Mouse (Mus musculus): Measurements from ENCODE around the gene March9.
A peak's percentile ranks its signal among the peaks of the same experiment; 100 is the strongest.
"Not testable (repeated sequence)": the region's sequence is repeated elsewhere in the genome, so short reads cannot be mapped to it uniquely, and the experiment has no call there.

Gene March9

DNA sequence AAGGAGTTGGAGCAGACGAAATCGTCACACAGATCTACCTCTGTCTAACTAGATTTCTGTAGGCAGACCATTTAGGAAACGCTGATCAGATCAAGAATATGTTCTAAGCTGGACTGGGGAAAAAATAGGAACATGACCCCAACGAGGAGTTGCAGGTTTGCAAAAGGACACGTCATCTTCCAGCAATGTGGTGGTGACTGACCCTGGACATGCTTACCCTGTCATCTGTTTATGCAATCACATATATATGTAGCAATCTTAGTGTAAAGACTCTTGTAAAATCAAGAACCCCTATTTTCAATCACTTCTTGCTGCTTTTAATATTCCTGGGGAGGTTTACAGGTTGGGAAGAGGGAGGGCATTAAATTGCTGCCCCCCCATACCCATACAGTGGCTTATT, 2.5 kb upstream of the March9 start:
- DNase-seq, result no peak

DNA sequence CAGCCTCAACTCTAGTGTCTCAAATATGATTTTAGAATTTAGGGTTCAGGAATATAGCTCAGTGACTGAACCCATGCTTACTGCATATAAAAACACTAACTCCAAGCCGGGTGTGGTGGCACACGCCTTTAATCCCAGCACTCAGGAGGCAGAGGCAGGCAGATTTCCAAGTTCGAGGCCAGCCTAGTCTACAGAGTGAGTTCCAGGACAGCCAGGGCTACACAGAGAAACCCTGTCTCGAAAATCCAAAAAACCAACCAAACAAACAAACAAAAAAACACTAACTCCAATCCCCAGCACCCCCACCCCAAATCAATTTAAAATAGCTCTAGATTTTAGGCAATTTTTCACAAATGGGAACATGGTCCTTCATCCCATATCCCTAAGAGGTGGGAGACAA, 2.1 kb upstream of the March9 start:
- not testable (repeated sequence) for DNase-seq

DNA sequence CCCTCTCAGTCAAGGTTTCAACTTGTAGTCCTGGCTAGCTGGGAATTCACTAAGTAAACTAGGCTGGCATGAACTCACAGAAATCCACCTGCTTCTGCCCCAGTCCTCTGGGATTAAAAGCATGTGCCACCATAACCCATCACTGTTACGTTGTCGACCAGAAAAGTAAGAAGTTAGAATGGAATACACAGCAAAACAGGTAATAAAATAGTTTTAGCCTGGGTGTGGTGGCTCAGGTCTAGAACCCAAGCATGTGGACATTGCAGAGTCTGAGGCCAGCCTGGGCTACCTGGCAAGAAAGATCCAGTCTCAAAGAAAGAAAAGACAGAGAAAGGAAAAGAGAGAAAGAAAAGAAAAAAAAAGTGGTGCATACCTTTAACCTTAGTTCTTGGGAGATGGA, 1.5 kb upstream of the March9 start:
- no peak for DNase-seq

DNA sequence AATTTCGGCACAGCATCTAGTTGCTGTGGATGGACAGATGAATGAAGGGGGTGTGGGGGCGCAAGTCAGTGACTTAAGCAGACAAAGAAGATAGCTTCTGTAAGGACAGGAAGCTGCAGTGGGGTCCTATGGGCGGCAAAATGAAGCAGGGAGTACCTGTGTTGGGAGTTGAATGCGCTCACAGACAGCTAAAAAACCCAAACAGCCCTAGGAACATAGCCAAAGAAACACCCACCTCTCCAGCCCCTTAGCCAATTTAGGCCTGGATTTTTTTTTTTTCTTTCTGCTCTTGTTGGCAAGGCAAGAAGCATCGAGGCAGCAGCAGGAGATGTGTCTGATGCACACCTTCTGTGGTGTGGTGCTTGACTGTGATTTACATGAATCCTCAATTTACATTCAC, 1.1 kb upstream of the March9 start:
- DNase-seq, result no peak

DNA sequence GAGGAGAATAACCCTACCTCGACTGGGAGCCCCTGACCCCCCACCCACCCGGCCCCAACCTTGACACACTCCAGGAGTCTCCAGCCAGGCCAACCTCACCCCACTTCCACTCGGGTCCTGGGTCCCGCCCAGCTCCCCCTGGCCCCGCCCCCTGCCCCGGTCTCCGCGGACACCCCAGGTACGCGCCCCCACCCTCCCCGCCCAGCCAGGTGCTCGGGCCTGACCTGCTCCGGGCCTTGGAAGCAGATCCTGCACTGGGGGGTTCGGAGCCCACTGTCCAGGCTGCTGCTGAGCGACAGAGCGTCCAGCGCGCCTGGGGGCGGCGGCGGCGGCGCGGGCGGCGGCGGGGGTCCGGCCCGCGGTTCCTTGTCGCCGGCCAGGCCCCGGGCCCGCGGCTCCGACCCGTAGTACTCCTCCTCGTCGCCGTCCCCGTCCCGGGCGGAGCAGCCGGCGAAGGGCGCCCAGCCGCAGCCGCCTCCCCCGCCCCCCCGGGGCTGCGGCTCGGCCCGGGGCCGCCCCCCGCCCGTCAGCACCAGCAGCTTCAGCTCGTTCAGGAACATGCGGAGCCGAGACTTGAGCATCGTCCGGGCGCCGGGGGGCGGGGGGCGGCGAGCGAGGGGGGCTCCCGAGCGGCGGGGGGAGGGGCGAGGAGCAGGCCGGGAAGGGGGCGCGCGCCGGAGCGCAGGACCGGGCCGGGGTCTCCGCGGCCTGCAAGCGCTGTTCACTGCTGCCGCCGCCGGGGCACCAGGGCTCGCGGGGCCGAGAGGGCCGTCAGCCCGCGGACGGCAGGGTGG, 613 bp downstream of the March9 start:
- DNase-seq, result peak; percentile 16

DNA sequence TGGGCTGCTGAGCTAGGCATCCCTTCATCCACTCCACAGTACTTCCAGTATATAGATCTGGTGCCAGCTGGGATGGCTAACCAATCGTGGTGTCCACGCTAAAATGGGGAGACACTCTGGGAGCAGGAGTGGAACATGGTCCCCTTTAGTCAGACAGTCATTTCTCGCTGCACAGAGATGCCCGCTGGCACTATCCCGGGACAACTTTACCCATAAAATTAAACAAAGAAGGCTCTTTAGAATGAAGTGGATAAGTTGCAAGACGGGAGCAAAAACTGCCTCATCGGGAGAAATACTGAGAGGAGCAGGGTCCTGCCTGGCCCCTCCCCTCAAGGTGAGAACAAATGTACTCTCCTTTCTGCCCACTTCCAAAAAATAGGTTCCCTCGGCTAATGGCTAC, 1.3 kb downstream of the March9 start:
- peak; percentile 16 for DNase-seq

DNA sequence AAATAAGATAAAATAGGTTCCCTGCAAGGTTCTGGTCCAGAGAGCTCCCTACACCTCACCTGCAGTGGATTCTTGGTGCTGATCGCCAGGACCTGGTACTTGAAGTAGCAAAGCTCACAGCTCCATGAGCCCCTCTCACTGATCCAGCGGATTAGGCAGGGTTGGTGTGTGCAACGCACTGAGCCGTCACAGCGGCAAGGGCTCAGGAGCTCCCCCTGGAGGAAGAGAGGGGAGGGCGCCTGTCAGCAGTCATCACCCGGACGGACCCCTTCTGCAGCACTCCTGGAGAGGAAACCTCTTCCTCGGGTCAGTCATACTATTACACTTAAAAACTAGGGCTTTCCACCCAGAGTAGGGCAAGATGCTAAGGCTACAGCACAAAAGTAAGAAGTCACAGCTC, 1.8 kb downstream of the March9 start:
- peak; percentile 80 for DNase-seq

DNA sequence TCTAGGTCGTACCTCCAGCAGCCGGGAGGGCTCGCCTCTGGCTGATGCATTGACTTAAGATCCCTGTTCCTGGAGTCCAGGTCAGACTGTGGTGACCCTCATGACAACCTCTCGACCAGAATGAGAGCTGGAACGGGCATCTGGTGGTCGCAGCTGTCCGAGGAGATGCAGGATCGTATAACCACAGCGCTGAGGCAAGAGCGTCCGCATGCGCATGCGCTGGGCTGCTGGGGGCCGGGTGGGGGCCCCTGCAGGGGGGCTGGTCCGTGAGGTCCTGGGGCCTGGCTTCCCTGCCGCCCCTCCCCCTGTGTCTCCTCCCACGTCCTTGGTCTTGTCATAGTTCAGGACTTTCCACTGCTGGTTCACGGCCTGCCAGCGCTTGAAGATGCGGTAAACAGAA, 3.5 kb downstream of the March9 start:
- DNase-seq, result no peak

DNA sequence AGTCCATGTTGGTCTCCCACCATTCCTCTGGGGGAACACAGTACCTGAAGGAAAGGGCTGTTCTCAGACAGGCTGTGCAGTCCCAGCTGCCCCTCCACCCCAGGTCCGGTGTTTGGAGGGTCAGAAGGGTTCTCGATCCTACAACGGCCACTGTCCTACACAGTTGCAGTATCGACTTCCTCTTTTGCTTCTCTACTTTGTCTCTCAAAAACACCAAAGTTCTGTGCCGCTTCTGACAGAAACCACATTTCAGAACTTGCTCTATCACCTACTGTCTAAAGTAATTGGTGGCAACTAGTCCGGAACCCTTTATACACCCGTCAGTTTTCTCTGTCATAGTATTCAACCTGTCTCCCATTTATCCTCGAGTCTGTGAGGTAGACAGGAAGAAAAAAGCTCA, 4.6 kb downstream of the March9 start:
- no peak for DNase-seq

DNA sequence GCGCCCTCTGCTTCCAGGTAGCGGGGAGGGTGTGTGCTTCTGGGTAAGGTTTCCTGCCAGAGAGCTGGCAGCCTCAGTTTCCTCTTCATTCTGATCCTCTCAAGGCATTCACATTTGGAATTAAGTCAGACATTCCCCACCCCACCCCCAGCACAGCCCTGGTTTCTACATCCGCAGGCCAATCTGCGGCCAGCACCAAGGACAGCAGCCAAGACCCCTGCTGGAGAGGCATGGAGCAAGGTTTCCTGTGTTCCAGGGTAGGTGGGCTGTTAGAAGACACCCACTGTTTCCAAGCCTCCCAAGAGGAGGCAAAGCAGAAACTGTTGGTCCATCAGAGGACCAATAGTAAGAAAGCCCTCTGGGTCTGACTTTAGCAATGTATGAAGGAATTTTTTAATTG, 5.3 kb downstream of the March9 start:
- DNase-seq, result no peak

DNA sequence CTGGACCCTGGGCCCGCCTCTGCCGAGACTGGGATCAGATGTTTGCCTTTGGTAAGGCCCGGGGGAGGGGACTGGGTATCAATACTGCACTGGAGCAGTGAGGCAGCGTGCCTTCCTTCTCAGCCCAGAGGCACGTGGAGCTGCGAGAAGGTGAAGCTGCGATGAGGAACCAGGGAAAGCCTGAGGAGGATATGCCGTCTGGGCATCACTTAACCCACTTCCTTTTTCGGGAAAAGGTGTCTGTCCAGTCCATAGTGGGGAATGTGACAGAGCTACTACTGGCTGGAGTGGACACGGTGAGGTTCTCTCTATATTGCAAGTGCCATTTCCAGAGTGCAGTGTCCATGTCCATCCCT, 9.9 kb downstream of the March9 start:
- no peak for DNase-seq

DNA sequence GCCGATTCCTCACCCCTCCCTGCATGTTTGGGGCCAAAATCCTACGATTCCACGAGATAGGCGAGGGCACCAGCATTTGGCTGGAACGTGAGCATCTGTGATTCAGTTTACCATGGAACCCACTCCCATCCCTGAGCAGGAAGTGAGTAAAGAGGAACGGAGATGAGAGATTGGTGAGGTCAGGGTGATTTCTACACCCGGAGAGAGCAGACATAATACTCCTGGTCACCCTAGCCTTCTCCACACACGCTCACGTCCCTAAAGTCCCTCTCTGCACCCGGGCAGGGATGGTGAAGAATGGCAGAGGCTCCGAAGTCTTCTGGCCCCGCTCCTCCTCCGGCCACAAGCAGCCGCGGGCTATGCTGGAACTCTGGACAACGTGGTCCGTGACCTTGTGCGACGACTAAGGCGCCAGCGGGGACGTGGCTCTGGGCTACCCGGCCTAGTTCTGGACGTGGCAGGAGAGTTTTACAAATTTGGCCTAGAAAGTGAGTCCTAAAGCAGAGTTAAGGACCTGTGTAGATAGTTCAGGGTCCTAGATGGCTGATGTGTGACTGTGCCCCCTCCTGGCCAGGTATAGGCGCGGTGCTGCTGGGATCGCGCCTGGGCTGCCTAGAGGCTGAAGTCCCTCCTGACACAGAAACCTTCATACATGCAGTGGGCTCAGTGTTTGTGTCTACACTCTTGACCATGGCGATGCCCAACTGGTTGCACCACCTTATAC, 10.4 kb downstream of the March9 start:
- DNase-seq, result peak; percentile 57

DNA sequence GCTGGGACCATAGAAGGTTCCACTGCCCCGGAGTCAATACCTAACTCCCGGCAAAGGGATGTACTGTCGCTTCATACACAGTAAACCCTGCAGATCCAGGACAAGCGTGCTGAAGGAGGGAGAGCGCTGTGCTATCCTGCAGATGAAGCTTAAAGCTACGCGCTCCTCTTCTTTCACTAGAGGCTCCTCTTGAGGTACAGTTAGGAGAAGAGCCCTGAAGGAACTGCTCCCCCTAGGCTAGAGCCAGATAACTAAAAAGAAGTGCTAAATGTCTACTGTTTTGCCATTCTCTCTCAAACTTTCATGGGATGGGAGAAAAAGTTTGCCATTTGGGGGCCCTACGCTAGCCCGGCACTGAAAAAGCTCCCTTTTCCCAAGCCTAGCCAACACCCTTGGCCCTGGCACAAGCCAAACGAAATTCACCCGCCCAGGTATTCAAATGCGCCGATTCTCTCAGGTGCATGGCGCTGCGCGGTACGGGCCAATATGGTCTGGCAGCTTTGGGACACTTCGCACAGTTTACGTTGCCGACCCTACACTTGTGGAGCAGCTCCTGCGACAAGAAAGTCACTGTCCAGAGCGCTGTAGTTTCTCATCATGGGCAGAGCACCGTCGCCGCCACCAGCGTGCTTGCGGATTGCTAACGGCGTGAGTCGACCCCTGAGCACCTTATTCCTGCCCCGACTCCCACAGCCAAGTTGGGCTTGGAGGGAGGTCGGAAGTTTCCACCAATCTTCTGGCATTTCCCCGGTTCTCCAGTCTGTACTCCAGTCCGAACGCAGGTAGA, 11.2 kb downstream of the March9 start:
- DNase-seq, result peak; percentile 58

DNA sequence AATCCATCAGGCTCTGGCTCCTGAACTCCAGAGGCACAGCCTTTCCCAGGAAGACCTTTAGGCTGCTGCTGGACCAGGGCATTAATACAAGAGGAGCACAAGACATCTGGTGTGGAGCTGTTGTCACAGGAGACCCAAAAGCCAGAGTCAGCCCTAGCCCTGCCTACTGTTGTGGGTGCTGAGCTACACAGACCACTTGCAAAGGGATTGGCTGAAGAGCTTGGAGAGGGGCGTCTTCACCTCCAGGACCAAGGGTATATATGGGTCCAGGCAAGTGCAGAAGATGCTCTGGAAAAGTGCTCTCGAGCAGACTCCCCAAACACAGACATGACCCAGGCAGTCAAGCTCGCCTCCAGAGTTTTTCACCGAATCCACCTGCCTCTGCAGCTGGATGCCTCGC, 12.0 kb downstream of the March9 start, which contains the start of gene Cyp27b1:
Gene Cyp27b1 (plus strand): TSS at position 297 of the 400 bp plus-strand sequence.
- no peak for DNase-seq

DNA sequence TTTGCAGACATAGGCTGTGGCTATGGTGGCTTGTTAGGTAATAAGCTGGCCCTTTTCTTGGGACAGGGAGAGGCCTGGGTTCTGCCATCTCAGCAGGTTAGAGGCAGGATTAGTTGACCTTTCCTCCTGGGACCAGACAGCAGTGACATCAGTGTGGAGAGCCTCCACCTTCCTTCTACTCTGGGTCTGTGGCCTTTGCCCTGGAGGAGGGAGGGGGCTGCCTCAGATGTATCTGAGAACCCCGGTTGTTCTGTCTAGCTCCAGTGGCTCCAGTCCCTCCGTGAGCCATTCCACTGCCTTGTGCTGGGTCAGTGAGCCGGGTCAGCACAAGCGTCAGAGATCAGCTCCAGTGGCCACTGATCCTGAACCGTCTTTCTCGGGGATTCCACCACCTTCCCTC, 16.8 kb downstream of the March9 start:
- DNase-seq, result peak; percentile 75

DNA sequence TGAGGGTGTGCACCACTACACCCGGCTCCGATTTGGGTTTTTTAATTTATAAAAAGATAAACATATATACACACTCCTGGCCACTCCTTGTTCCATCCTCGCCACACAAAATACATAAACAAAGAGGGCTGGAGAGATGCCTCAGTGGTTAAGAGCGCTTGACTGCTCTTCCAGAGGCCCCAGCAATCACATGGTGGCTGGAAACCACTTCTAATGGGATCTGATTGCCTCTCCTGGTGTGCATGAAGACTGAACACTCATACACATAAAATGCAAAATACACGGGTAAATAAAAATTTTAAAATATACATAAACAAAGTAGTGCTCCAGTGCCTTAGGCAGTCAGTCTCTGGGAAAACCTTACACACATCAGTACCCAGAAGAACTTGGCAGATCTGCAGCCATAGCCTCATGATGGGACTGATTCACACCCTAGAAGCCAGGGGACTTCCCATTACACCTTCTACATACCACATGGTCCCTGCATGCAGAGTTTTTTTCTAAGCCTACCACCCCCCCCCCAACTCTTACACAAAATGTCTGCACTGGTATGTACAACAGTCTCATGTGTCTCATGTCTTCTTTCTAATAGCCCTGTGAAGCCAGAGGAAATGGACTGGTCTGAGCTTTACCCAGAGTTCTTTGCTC, 17.4 kb downstream of the March9 start:
- no peak for DNase-seq

DNA sequence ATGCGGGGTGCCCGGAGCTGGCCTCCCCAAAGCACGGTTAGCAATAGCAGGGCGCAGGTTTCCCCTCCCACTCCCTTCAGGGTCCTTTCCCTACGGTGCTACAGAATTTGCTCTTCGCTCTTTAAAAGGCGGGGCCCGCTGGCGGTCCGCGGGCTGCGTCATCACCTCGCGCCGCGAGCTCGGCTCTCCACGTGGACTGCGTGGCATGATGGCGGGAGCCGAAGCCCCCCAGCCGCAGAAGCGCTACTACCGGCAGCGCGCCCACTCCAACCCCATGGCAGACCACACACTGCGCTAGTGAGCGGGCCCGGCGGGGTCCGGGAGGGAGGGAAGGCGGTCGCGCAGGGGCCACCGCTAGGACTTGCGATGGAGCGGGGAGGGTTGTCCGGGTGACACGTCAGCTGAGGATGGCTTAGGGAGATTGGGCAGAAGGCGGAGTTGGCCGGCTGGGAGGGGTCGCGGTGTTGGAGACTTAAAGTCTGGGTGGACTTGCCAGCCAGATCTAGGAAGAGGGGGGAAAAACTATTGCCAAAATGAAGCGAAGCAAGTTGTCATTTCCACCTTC, 18.1 kb downstream of the March9 start:
- DNase-seq, result peak; percentile 94

DNA sequence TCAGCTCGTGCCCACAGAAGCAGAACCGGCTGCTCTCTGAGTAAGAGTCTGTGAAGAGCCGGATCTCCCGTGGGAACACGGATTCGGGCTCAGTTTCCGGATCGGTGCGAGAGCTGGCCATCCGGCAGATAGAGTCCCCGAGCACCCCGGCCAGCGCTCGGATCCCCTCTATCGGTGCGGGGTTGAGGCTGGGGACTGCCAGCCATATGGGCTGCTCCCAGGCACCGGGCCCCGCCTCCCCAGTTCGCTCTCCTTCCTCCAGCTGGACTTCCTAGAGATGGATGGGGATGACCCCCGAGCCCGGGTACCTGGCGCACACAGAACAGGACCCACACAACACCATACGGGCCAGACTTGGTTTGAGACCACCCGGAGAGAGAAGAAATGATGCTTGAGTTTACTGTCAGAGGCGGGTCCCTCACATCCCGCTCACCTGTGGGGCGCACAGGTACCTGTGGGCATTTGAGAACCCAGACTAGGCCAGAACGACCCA, 18.7 kb downstream of the March9 start, which contains the start of the genes Mettl1 and Eef1akmt3:
Gene Mettl1 (plus strand): TSS at position 141 of the 493 bp plus-strand sequence.
Gene Eef1akmt3 (minus strand): TSS at position 240 of the 493 bp plus-strand sequence.
- no peak for DNase-seq

DNA sequence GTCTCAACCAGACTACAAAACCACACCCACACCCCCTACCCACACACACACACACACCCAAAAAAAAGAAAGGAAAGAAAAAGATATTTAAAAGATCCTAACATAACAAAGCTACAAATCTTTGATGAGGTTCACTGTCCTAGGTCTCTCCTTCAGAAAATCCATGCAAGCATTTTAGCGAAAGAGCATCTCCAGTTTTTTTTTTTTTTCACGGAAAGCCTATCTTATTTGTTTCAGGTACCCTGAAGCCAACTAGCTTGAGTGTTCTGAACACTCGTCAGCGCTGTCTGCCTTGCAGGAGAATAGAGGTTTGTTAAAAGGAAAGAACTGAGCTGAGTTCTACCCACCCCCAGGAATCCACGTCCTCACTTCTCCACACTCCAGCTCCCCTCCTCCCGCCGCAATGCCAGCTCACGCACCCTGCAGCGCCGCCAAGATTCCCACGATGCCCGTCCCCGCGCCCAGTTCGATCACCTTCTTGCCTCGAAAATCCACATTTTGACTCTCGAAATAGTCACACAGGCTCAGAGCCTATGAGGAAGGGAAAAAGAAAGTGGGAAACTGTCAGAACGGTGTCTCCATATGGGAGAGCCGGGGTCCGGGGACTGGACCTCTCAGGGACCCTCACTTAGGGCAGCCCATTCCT, 19.3 kb downstream of the March9 start:
- DNase-seq, result peak; percentile 39

DNA sequence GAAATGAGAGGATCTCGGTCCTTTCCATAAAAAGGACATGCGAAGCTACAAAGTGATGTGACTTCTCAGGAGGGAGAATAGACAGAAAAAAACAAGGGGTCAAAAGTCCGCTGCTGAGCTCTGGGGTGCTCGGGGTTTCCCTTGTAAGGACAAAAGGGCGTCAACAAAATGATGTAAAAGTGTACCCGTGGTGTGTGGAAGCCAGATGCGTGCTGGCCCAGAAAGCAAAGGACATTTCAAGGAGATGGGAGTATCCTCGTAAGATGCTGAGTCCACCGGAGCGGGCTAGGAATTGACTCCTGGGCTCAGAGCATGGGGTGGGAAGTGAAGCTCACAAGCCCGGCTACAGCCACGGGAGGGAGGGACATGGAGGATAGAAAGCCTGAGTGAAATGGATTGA, 22.3 kb downstream of the March9 start:
- DNase-seq, result peak; percentile 43

DNA sequence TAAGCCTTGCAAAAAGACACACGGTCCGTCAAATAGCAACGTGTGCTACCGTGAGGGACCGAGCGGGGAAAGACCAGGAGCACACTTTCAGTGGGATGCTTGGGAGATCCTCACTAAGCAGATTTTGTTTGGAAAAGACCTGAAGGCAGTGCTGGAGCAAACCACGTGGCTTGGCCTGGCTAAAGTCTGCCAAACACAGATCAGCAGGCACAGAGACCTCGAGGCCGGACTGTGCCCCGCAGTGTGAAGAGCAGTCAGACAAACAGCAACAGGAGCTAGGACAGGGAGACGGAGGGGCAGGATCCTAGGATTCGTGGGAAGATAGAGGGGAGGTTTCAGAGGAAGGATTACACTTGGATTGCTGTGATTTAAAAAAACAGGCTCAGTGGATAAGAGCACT, 23.7 kb downstream of the March9 start:
- DNase-seq, result peak; percentile 72

DNA sequence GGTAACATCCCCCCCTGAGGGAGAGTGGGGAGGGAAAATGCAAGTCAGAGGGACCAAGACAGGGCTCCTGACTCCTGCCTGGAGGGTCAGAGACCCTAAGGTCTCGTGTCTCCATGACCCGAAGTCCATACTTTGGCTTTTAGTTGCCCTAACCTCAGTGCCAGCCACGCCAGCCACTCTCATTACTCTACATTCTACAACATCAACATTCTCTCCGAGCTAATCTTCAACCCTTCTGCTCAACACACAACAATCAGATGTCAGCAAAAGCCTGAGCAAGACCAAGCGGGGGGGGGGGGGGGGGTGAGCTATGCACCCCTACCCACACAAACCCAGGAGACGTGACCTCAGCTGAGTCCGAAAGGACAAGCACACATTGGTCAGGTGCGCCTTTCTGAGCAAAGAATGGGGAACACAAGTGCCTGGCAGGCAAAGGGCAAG, 26.7 kb downstream of the March9 start:
- DNase-seq, result peak; percentile 62
